Mouse (Mus musculus) midbrain, embryonic 12.5 days (tissue): ENCODE results near the gene Mettl21c. TPM values are rescaled to one million over a fixed set of nuclear protein-coding genes. Genes with fewer than 3 reads are reported as not detected.

Experiments
- ATAC-seq: fragments of 200-750 bp; cut with Nextera tagmentation; 2 replicates; pipeline ENCODE4 v1.8.0; 2017; ENCODE audit warnings: low read depth, moderate TSS enrichment, moderate library complexity; ENCODE audit not compliant: low FRiP score
- H3K27ac ChIP-seq: fragments of 300-500 bp; sonication (generic); replicated peaks from 2 replicates; pipeline ENCODE4 v1.5.1; 2016; ENCODE audit warnings: mild to moderate bottlenecking
- H3K27me3 ChIP-seq: fragments of 300-500 bp; sonication (generic); 2 replicates; pipeline ENCODE4 v1.6.1; 2016; ENCODE audit warnings: mild to moderate bottlenecking
- H3K36me3 ChIP-seq: fragments of 300-500 bp; sonication (generic); 2 replicates; pipeline ENCODE4 v1.6.1; 2016
- H3K4me1 ChIP-seq: fragments of 300-500 bp; sonication (generic); 2 replicates; pipeline ENCODE4 v1.6.1; 2016
- H3K4me2 ChIP-seq: fragments of 300-500 bp; sonication (generic); replicated peaks from 2 replicates; pipeline ENCODE4 v1.6.1; 2016; ENCODE audit warnings: mild to moderate bottlenecking, moderate library complexity
- H3K4me3 ChIP-seq: fragments of 300-500 bp; sonication (generic); 2 replicates; pipeline ENCODE4 v1.5.1; 2016; ENCODE audit warnings: mild to moderate bottlenecking
- H3K9ac ChIP-seq: fragments of 300-500 bp; sonication (generic); replicated peaks from 2 replicates; pipeline ENCODE4 v1.6.1; 2016; ENCODE audit warnings: mild to moderate bottlenecking, moderate library complexity
- H3K9me3 ChIP-seq: fragments of 300-500 bp; sonication (generic); 2 replicates; pipeline ENCODE4 v1.6.1; 2016; ENCODE audit warnings: mild to moderate bottlenecking
- WGBS: fragments of 180-500 bp; shearing (Covaris S2); methylation state at CpG from one replicate; pipeline ENCODE4 v1.1.7; 2016; 5-methylcytosine and 5-hydroxymethylcytosine counted together
- polyA plus RNA-seq: library from polyadenylated mRNA; unstranded; fragments of >200 nt; fragmentation: Nextera tagmentation; extraction: Ambion mirVana; gene quantifications from 2 replicates; pipeline ENCODE4 v1.2.1, GENCODE M21; 2016

Gene Mettl21c
- polyA plus RNA-seq, 1 experiment from 2014 or later, result 1.0 TPM

DNA sequence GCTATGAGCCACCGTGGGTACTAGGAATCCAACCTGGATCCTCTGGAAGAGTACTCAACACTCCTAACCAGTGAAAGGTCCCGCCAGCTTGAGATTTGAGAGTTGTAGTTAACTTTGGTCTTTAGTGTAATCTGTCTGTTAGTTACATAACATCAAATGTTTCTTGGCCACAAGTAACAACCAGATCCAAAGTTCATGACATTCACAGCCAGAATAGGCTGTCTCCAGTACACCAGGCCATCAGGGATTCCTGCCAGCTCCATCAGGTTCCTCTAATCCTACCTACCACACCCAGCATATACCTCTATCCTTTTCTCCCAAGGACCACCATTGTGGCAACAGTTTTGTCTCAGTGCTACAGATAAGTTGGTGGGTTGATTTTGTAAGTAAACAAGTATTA, 4.3 kb downstream of the Mettl21c start:
- no peaks in the 10 kb centered on the region for H3K9me3 ChIP-seq
- H3K27ac ChIP-seq, result no peak overlapping the region
- no peaks in the 10 kb centered on the region for H3K4me1 ChIP-seq
- no peaks in the 10 kb centered on the region for H3K27me3 ChIP-seq
- no peak overlapping the region for H3K9ac ChIP-seq
- 90% methylated on average over 2 of the region's 2 CpGs for WGBS
- no peak overlapping the region for H3K4me3 ChIP-seq
- no peaks in the 10 kb centered on the region for H3K36me3 ChIP-seq
- H3K4me2 ChIP-seq, result no peak overlapping the region
- no peak for ATAC-seq

DNA sequence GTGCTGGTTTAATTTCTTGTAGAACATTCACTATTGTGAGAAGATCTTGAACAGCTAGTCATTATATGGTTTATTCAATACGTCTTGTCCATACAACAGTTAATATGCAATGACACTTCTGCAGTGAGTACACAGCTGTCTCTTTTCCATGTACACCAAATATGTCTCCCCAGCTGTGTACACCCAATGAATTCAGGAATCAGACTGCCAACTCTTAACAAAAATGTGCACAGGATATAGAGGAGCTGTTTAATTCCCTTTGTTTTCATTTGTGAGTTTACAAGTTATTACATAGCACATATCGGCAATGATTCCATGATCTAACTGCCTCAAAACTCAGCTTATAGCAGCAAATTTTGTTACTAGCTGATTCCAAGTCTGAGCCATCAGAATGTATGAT, 15.3 kb downstream of the Mettl21c start:
- no peak overlapping the region for H3K4me3 ChIP-seq
- H3K27ac ChIP-seq, result no peak overlapping the region
- H3K9me3 ChIP-seq, result no peaks in the 10 kb centered on the region
- no peak overlapping the region for H3K4me2 ChIP-seq
- 97% methylated on average over 2 of the region's 2 CpGs for WGBS
- H3K4me1 ChIP-seq, result no peaks in the 10 kb centered on the region
- ATAC-seq, result no peak
- no peaks in the 10 kb centered on the region for H3K27me3 ChIP-seq
- H3K9ac ChIP-seq, result no peak overlapping the region
- H3K36me3 ChIP-seq, result peaks cover 28% of the 10 kb centered on the region

DNA sequence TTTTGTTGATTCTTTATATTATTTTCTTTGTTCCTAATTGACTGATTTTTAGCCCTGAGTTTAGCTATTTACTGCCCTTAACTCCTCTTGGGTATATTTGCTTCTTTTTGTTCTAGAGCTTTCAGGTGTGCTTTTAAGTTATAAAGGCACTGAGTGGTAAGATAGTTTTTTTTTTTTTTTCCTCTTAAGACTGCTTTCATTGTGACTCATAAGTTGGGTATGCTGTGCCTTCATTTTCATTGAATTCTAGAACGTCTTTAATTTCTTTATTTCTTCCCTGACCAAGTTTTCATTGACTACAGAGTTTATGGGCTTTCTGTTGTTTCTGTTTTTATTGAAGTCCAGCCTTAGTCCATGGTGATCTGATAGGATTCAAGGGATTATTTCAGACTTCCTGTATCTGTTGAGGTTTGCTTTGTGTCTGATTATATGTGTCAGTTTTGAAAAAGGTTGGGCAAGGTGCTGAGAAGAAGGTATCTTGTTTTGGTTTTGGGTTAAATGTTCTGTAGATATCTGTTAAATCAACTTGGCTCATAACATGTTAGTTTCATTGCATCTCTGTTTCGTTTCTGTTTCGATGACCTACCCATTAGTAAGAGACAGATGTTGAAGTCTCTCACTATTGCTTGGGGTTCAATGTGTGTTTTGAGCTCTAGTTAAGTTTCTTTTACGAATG, 22.8 kb downstream of the Mettl21c start:
- 97% methylated on average over 4 of the region's 4 CpGs for WGBS
- Histone ChIP-seq H3K36me3 (peaks cover 61% of the 10 kb centered on the region), H3K4me3 (no peak overlapping the region), H3K4me2 (no peak overlapping the region), H3K9ac (no peak overlapping the region), H3K4me1 (no peaks in the 10 kb centered on the region), H3K9me3 (no peaks in the 10 kb centered on the region), H3K27me3 (no peaks in the 10 kb centered on the region), H3K27ac (no peak overlapping the region)
- ATAC-seq, result no peak

DNA sequence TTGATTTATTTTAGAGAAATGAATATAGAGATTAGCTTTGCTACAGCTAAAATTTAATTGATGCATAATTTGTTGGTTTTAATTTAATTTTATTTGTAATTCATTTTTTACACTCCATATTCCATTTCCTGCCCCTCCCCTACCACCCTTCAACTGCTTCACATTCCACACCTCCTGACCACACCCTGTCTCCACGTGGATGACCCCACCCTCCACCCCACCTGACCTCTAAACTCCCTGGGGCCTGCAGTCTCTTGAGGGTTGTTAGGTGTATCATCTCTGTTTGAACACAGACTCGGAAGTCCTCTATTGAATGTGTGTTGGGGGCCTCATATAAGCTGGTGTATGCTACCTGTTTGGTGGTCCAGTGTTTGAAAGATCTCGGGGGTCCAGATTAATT, 48.7 kb downstream of the Mettl21c start:
- Histone ChIP-seq H3K4me2 (no peak overlapping the region), H3K36me3 (peaks cover 51% of the 10 kb centered on the region), H3K27me3 (no peaks in the 10 kb centered on the region), H3K9me3 (no peaks in the 10 kb centered on the region), H3K9ac (no peak overlapping the region), H3K4me1 (no peaks in the 10 kb centered on the region), H3K27ac (no peak overlapping the region), H3K4me3 (no peak overlapping the region)
- ATAC-seq, result no peak
- WGBS, result 80% methylated on average over 3 of the region's 3 CpGs

DNA sequence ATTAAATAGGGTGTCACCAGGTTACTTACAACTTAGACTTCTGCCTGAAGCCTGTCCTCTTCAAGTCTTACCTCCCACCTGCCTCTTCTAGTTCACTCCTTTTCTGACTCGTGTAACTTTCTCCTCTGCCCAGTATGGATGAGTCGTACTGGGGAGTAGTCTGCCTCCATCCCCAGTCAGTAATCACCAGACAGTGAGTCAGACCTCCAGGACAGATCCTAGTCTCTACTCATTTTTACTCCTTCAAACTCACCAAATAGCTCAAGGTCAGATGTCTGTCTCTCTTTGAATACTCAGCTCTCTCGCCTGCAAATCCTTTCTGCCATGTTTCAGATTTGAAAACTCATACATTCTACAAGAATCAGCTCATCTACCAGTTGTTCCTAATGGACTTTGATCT, 50.5 kb downstream of the Mettl21c start:
- Histone ChIP-seq H3K27ac (no peak overlapping the region), H3K4me3 (no peak overlapping the region), H3K9me3 (no peaks in the 10 kb centered on the region), H3K4me1 (no peaks in the 10 kb centered on the region), H3K36me3 (peaks cover 48% of the 10 kb centered on the region), H3K27me3 (no peaks in the 10 kb centered on the region), H3K4me2 (no peak overlapping the region), H3K9ac (no peak overlapping the region)
- ATAC-seq, result no peak
- WGBS, result 89% methylated on average over 3 of the region's 3 CpGs

DNA sequence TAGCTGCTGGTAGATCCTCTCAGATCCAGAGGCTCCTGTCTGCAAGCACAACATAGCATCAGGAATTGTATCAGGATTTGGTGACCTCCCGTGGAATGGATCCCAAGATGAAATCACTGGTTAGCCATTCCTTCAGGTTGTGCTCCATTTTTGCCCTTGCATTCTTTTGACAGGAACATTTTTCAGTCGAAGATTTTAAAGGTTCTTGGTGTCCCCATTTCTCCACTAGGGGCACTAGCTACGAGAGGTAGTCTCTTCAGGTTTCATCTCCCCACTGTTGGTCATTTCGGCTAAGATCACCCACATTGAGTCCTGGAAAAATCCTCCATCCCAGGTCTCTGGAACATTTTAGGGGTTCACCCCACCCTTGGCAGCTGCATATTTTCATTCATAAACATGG, 53.1 kb downstream of the Mettl21c start:
- ATAC-seq, result no peak

DNA sequence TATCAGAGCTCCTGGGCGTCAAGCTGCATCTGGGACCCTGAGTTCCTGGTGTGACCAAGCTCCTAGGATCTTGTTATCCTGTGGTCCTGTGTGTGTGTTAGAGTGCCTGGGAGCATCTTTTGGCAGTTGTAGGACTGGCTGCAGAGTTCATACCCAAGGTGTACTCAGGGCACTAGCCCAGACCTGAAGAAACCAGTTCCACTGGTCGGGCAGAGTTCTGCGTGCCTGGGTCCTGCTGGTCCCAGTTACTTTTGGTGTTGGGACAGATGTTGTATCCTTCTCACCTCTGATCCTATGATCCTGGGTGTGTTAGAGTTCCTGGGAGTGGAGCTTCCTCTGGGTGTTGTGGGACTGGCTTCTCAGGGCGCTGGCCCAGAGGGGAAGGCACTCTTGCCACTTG, 55.5 kb downstream of the Mettl21c start:
- Histone ChIP-seq H3K27me3 (no peaks in the 10 kb centered on the region), H3K36me3 (peaks cover 41% of the 10 kb centered on the region), H3K27ac (no peak overlapping the region), H3K4me2 (no peak overlapping the region), H3K9ac (no peak overlapping the region), H3K4me1 (no peaks in the 10 kb centered on the region), H3K4me3 (no peak overlapping the region), H3K9me3 (no peaks in the 10 kb centered on the region)
- 93% methylated on average over 4 of the region's 4 CpGs for WGBS
- ATAC-seq, result no peak

More for the DNA sequence above, 53.1 kb downstream of the Mettl21c start:
- Histone ChIP-seq H3K27ac (no peak overlapping the region), H3K9me3 (no peaks in the 10 kb centered on the region), H3K4me1 (no peaks in the 10 kb centered on the region), H3K9ac (no peak overlapping the region), H3K4me3 (no peak overlapping the region), H3K4me2 (no peak overlapping the region), H3K36me3 (peaks cover 43% of the 10 kb centered on the region), H3K27me3 (no peaks in the 10 kb centered on the region)
- WGBS, result 89% methylated on average over 4 of the region's 4 CpGs

Other genes starting within 250 kb of the Mettl21c start
- 17.5 and 18.7 TPM in 2 replicates for gene Uxs1, start 192.2 kb downstream of the Mettl21c start, polyA plus RNA-seq
- 69.4 and 73.5 TPM in 2 replicates for gene Tpp2, start 86.4 kb downstream of the Mettl21c start, polyA plus RNA-seq
- 0.14 and 0.24 TPM in 2 replicates for gene Gm8251, start 41.9 kb upstream of the Mettl21c start, polyA plus RNA-seq
- gene Tex30, start 82.4 kb upstream of the Mettl21c start, polyA plus RNA-seq, result 85.2 and 85.7 TPM in 2 replicates
- 46.9 and 50.2 TPM in 2 replicates for gene Kdelc1, start 98.8 kb upstream of the Mettl21c start, polyA plus RNA-seq
- gene Bivm, start 98.9 kb upstream of the Mettl21c start, polyA plus RNA-seq, result 28.6 and 30.4 TPM in 2 replicates
- 46.0 and 47.9 TPM in 2 replicates for gene Ercc5, start 127.7 kb upstream of the Mettl21c start, polyA plus RNA-seq
- not detected in 2 replicates for gene Mettl21e, start 198.9 kb upstream of the Mettl21c start, polyA plus RNA-seq